Mouse (Mus musculus): ENCODE measurements around the gene Mgst2. TPM values are rescaled to one million over a fixed set of nuclear protein-coding genes. Genes with fewer than 3 reads are reported as not detected.

Mgst2 gene
- polyA plus RNA-seq, 1 experiment from 2014 or later: not detected

DNA sequence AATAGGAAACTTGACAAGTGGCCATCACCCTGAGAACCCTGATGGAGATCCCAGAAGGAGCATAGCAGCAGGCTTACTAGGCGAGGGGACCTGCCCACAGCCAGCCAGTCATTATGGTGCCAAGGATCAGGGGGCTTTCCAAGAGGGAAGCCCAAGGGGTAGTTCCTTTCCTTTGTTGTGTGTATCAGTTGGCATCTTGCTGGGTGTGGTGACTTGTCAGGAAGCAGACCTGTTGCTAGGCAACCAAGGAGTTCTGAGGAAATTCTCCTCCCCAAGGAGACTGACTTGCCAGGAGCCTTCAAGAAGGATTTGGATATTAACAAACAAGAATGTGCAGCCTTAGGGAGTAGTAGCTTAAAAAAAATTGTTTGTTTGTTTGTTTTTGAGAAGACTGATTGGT lies 25.7 kb upstream of the Mgst2 start:
- DNase-seq (ENCODE audit: low spot score, missing footprints): no peak
- H3K4me1 ChIP-seq (ENCODE audit: control insufficient read depth, insufficient read depth, low read length): no peaks in the 10 kb centered on the region
- H3K9me3 ChIP-seq (ENCODE audit: control insufficient read depth, low read length): no peaks in the 10 kb centered on the region
- WGBS: 68% methylated on average over 1 of the region's 1 CpGs
- H3K9ac ChIP-seq (ENCODE audit: low read length): no peak overlapping the region
- H3K27ac ChIP-seq (ENCODE audit: low read depth, low read length): no peak overlapping the region
- ATAC-seq (ENCODE audit: low FRiP score): no peak
- H3K4me3 ChIP-seq (ENCODE audit: low read depth, low read length): no peak overlapping the region
- H3K36me3 ChIP-seq (ENCODE audit: control insufficient read depth, insufficient read depth, low read length): no peaks in the 10 kb centered on the region
- H3K4me2 ChIP-seq: no peak overlapping the region
- no peaks in the 10 kb centered on the region for H3K27me3 ChIP-seq (ENCODE audit: control insufficient read depth, insufficient read depth, low read length)

DNA sequence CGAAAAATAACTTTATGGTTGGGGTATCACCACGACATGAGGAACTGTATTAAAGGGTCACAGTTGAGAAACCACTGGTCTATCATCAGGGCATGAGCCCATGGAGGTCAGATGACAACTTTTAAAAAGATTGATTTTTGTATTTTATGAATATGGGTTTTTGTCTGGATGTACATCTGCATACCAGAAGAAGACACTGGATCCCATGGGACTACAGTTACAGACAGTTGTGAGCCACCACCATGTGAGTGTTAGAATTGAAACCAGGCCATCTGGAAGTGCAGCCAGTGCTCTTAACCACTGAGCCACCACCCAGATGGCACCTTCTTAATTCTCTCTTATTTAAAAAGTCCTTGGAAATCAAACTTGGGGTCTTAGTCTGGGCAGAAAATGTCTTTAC lies 24.2 kb upstream of the Mgst2 start:
- H3K9ac ChIP-seq (ENCODE audit: low read length): no peak overlapping the region
- WGBS: 78% methylated on average over 2 of the region's 2 CpGs
- DNase-seq (ENCODE audit: low spot score, missing footprints) (no peak), ATAC-seq (ENCODE audit: low FRiP score) (no peak)
- no peak overlapping the region for H3K4me3 ChIP-seq (ENCODE audit: low read depth, low read length)
- no peak overlapping the region for H3K27ac ChIP-seq (ENCODE audit: low read depth, low read length)
- no peaks in the 10 kb centered on the region for H3K27me3 ChIP-seq (ENCODE audit: control insufficient read depth, insufficient read depth, low read length)
- H3K4me1 ChIP-seq (ENCODE audit: control insufficient read depth, insufficient read depth, low read length): no peaks in the 10 kb centered on the region
- H3K4me2 ChIP-seq: no peak overlapping the region
- no peaks in the 10 kb centered on the region for H3K36me3 ChIP-seq (ENCODE audit: control insufficient read depth, insufficient read depth, low read length)
- no peaks in the 10 kb centered on the region for H3K9me3 ChIP-seq (ENCODE audit: control insufficient read depth, low read length)

DNA sequence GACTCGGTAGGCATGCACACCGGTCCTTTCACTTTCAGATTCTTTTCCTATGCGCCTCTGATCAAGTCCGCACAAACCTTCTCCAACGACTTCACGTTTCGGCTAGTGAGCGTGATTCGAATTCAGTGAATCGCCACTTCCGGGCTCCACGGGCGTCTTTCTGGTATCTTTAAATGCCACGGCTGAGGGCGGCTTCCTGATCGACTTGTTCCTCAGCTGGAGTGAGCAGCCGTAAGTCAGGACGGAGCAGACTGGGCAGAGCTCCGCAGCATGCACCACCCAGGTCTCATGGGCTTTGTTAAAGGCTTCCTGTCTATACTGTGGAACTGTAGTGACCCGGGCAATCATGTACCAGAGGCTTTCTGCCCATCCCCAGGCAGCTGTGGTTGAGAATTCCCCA lies 23.5 kb upstream of the Mgst2 start:
- H3K27ac ChIP-seq (ENCODE audit: low read depth, low read length): no peak overlapping the region
- H3K9ac ChIP-seq (ENCODE audit: low read length): no peak overlapping the region
- H3K4me2 ChIP-seq: no peak overlapping the region
- 92% methylated on average over 20 of the region's 20 CpGs for WGBS
- H3K36me3 ChIP-seq (ENCODE audit: control insufficient read depth, insufficient read depth, low read length): no peaks in the 10 kb centered on the region
- H3K27me3 ChIP-seq (ENCODE audit: control insufficient read depth, insufficient read depth, low read length): no peaks in the 10 kb centered on the region
- ATAC-seq (ENCODE audit: low FRiP score): no peak
- no peaks in the 10 kb centered on the region for H3K9me3 ChIP-seq (ENCODE audit: control insufficient read depth, low read length)
- no peak overlapping the region for H3K4me3 ChIP-seq (ENCODE audit: low read depth, low read length)
- no peak for DNase-seq (ENCODE audit: low spot score, missing footprints)
- H3K4me1 ChIP-seq (ENCODE audit: control insufficient read depth, insufficient read depth, low read length): no peaks in the 10 kb centered on the region

DNA sequence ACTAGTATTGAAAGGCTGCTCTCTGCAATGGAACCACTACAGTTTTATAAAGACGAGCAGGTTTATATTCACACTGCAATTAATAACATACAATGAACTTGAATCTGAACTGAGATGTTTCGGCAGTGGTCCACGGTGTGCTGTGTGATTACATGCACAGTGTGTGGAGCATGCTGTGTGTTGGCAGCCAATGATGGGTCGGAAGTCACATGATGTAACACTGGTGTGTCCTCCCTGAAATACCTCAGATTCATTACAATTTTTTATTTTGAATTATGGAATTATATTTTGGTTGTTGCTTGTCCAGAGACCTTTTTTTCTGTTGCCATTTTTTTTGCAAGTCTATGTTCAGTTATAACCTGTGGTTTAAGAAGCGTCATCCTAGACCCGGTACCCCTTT lies 22.8 kb upstream of the Mgst2 start:
- Histone ChIP-seq H3K4me3 (ENCODE audit: low read depth, low read length) (no peak overlapping the region), H3K36me3 (ENCODE audit: control insufficient read depth, insufficient read depth, low read length) (no peaks in the 10 kb centered on the region), H3K9ac (ENCODE audit: low read length) (no peak overlapping the region), H3K4me2 (no peak overlapping the region), H3K9me3 (ENCODE audit: control insufficient read depth, low read length) (no peaks in the 10 kb centered on the region), H3K27me3 (ENCODE audit: control insufficient read depth, insufficient read depth, low read length) (no peaks in the 10 kb centered on the region), H3K4me1 (ENCODE audit: control insufficient read depth, insufficient read depth, low read length) (no peaks in the 10 kb centered on the region), H3K27ac (ENCODE audit: low read depth, low read length) (no peak overlapping the region)
- 92% methylated on average over 6 of the region's 6 CpGs for WGBS
- DNase-seq (ENCODE audit: low spot score, missing footprints) (no peak), ATAC-seq (ENCODE audit: low FRiP score) (no peak)

DNA sequence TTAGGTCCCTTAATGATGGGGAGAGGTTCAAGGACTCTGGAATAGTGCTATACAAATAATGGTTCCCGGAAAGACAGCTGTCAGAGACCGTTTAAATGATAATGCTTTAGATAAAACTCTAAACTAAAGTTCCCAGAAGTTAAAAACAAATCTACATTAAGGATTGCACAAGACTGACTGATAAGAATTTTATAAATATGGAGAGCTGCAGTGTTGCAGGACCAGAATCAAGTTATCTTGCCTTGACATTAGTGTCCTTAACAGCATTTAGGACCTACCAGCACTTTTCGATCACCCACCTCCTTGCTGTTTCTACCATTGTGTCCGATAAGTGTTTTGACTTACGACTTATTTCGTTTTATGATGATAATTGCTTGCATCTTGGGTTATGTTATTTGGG lies 21.9 kb upstream of the Mgst2 start:
- no peaks in the 10 kb centered on the region for H3K27me3 ChIP-seq (ENCODE audit: control insufficient read depth, insufficient read depth, low read length)
- WGBS: 92% methylated on average over 6 of the region's 6 CpGs

DNA sequence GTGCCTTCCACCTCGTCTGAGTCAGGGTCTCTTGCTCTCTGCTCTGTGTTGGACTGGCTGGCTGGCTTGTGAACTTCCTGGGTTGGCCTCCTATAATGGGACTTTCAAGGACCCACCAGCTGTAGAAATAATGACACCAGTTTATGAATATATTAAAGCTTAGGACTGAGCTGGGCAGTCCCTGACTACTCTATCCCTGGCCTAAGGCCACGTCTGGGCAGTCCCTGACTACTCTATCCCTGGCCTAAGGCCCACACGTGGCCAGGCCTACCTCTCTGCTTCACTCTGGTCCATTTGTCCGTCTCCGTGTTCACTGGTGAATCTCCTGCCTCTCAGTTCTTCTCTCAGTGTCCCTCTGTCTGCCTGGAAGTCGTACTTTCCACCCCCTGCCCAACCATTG lies 14.7 kb upstream of the Mgst2 start:
- no peak for DNase-seq (ENCODE audit: low spot score, missing footprints)
- no peaks in the 10 kb centered on the region for H3K4me1 ChIP-seq (ENCODE audit: control insufficient read depth, insufficient read depth, low read length)
- ATAC-seq (ENCODE audit: low FRiP score): no peak
- no peaks in the 10 kb centered on the region for H3K27me3 ChIP-seq (ENCODE audit: control insufficient read depth, insufficient read depth, low read length)
- H3K4me2 ChIP-seq: no peak overlapping the region
- H3K4me3 ChIP-seq (ENCODE audit: low read depth, low read length): no peak overlapping the region
- WGBS: 89% methylated on average over 6 of the region's 6 CpGs
- no peak overlapping the region for H3K9ac ChIP-seq (ENCODE audit: low read length)
- H3K9me3 ChIP-seq (ENCODE audit: control insufficient read depth, low read length): no peaks in the 10 kb centered on the region
- H3K36me3 ChIP-seq (ENCODE audit: control insufficient read depth, insufficient read depth, low read length): no peaks in the 10 kb centered on the region
- H3K27ac ChIP-seq (ENCODE audit: low read depth, low read length): no peak overlapping the region

More for the DNA sequence above, 21.9 kb upstream of the Mgst2 start:
- Histone ChIP-seq H3K36me3 (ENCODE audit: control insufficient read depth, insufficient read depth, low read length) (no peaks in the 10 kb centered on the region), H3K9ac (ENCODE audit: low read length) (no peak overlapping the region), H3K4me1 (ENCODE audit: control insufficient read depth, insufficient read depth, low read length) (no peaks in the 10 kb centered on the region), H3K9me3 (ENCODE audit: control insufficient read depth, low read length) (no peaks in the 10 kb centered on the region), H3K4me3 (ENCODE audit: low read depth, low read length) (no peak overlapping the region), H3K4me2 (no peak overlapping the region), H3K27ac (ENCODE audit: low read depth, low read length) (no peak overlapping the region)
- DNase-seq (ENCODE audit: low spot score, missing footprints): no peak
- ATAC-seq (ENCODE audit: low FRiP score): no peak

DNA sequence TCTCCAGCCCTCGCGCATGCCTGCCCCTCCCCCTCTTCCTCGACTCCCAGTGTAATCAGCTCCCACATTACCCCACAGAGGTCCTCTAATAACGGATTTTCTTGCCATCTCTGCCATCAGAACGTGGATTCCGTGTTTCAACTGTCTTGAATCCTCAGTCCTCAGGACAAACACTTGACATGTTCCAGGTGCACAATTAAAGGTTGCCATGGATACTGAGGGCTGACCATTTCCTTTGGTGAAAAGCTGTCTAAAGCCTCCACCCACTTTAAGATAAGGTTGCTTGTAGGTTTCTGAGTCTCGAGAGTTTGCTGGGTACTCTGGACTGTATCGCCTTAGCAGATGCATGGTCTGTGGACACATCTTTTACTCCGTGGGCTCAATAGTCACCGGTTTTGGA lies 13.9 kb upstream of the Mgst2 start:
- H3K27me3 ChIP-seq (ENCODE audit: control insufficient read depth, insufficient read depth, low read length): no peaks in the 10 kb centered on the region
- DNase-seq (ENCODE audit: low spot score, missing footprints) (no peak), ATAC-seq (ENCODE audit: low FRiP score) (no peak)
- H3K36me3 ChIP-seq (ENCODE audit: control insufficient read depth, insufficient read depth, low read length): no peaks in the 10 kb centered on the region
- no peak overlapping the region for H3K4me2 ChIP-seq
- no peak overlapping the region for H3K9ac ChIP-seq (ENCODE audit: low read length)
- no peak overlapping the region for H3K4me3 ChIP-seq (ENCODE audit: low read depth, low read length)
- no peak overlapping the region for H3K27ac ChIP-seq (ENCODE audit: low read depth, low read length)
- no peaks in the 10 kb centered on the region for H3K4me1 ChIP-seq (ENCODE audit: control insufficient read depth, insufficient read depth, low read length)
- H3K9me3 ChIP-seq (ENCODE audit: control insufficient read depth, low read length): no peaks in the 10 kb centered on the region
- WGBS: 80% methylated on average over 10 of the region's 10 CpGs

DNA sequence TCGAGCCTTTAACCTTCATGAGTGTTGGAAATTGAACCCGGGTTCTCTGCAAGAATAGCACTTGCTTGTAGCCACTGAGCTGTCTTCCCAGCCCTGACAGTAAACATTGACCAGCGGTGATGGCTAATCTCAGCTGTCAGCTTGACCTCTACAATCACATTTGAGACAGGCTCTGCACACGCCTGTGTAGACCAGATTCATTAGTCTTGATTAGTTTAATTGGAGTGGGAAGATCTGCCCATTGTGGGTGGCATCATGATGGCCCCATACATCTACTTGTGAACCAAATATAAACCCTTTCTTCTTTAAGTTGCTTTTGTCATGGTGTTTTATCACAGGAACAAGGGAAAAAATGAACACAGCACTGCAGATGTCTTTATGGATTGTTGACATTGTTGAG lies 12.8 kb upstream of the Mgst2 start:
- Histone ChIP-seq H3K4me3 (ENCODE audit: low read depth, low read length) (no peak overlapping the region), H3K9me3 (ENCODE audit: control insufficient read depth, low read length) (no peaks in the 10 kb centered on the region), H3K27me3 (ENCODE audit: control insufficient read depth, insufficient read depth, low read length) (no peaks in the 10 kb centered on the region), H3K36me3 (ENCODE audit: control insufficient read depth, insufficient read depth, low read length) (no peaks in the 10 kb centered on the region), H3K27ac (ENCODE audit: low read depth, low read length) (no peak overlapping the region), H3K9ac (ENCODE audit: low read length) (no peak overlapping the region), H3K4me2 (no peak overlapping the region), H3K4me1 (ENCODE audit: control insufficient read depth, insufficient read depth, low read length) (peaks cover 1% of the 10 kb centered on the region)
- no peak for ATAC-seq (ENCODE audit: low FRiP score)
- WGBS: 81% methylated on average over 4 of the region's 4 CpGs
- no peak for DNase-seq (ENCODE audit: low spot score, missing footprints)

DNA sequence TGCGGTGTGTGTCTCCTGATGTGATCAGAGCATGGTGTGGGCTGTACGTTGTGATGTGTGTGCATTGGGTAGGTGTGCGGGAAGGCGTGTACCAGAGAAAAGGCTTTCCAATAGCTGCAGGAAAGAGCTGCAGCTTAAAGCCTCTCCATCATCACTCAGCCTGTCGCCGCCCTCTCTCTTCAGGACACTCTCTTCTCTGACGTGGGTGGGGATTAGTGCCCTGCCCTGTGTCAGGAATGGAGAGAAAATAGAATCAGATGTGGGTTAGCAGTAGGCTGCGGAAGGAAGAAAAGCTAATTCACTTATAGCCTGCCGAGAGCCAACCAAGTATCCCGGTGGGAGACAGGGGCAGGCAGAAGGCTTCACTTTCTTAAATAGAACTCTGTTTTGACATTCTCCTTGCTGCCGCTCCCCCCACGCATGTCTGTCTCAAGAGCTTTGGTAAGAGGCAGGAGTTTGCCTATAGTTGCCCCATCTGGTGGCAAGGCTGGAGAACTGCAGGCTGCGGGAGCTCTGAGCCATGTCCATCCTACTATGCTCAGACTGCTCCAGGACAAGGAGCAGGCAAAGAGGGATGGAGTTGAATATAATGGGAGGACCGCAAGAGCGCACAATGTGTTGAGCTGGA lies 12.0 kb upstream of the Mgst2 start:
- DNase-seq (ENCODE audit: low spot score, missing footprints): peak; percentile 97
- Histone ChIP-seq H3K9me3 (ENCODE audit: control insufficient read depth, low read length) (no peaks in the 10 kb centered on the region), H3K4me2 (no peak overlapping the region), H3K36me3 (ENCODE audit: control insufficient read depth, insufficient read depth, low read length) (no peaks in the 10 kb centered on the region), H3K27ac (ENCODE audit: low read depth, low read length) (no peak overlapping the region), H3K9ac (ENCODE audit: low read length) (no peak overlapping the region), H3K4me1 (ENCODE audit: control insufficient read depth, insufficient read depth, low read length) (peaks cover 9% of the 10 kb centered on the region), H3K4me3 (ENCODE audit: low read depth, low read length) (no peak overlapping the region), H3K27me3 (ENCODE audit: control insufficient read depth, insufficient read depth, low read length) (no peaks in the 10 kb centered on the region)
- 33% methylated on average over 15 of the region's 15 CpGs for WGBS
- peak; percentile 68 for ATAC-seq (ENCODE audit: low FRiP score)

Data from midbrain, embryonic 11.5 days (tissue).